Mouse (Mus musculus) testis, adult 2 months (tissue): ENCODE measurements around the gene Lrrc66. TPM values are rescaled to one million over a fixed set of nuclear protein-coding genes. Genes with fewer than 3 reads are reported as not detected.
"Not testable (repeated sequence)": the region's sequence is repeated elsewhere in the genome, so short reads cannot be mapped to it uniquely, and the experiment has no call there.

Experiments
- H3K27ac ChIP-seq: fragments of 200-500 bp; 2 replicates; pipeline ENCODE4 v1.5.1; 2012; ENCODE audit warnings: low read depth, low read length; ENCODE audit not compliant: control insufficient read depth, insufficient read depth
- H3K27me3 ChIP-seq: fragments of 200-500 bp; 2 replicates; pipeline ENCODE4 v1.6.1; 2012; ENCODE audit warnings: mild to moderate bottlenecking, low read length, moderate library complexity; ENCODE audit not compliant: control insufficient read depth, insufficient read depth
- H3K36me3 ChIP-seq: fragments of 200-500 bp; 2 replicates; pipeline ENCODE4 v1.6.1; 2012; ENCODE audit warnings: mild to moderate bottlenecking, low read length; ENCODE audit not compliant: control insufficient read depth, insufficient read depth
- H3K4me1 ChIP-seq: fragments of 200-500 bp; 2 replicates; pipeline ENCODE4 v1.6.1; 2012; ENCODE audit warnings: low read length; ENCODE audit not compliant: control insufficient read depth, insufficient read depth
- H3K4me3 ChIP-seq: fragments of 200-500 bp; 2 replicates; pipeline ENCODE4 v1.5.1; 2012; ENCODE audit warnings: low read depth, mild to moderate bottlenecking, low read length, moderate library complexity, mixed read lengths; ENCODE audit not compliant: control insufficient read depth
- CTCF ChIP-seq: fragments of 200-500 bp; IDR thresholded peaks from 2 replicates; pipeline ENCODE4 v1.5.1; 2012; ENCODE audit warnings: low read depth, mild to moderate bottlenecking, inconsistent platforms, low read length, moderate library complexity; ENCODE audit not compliant: control insufficient read depth, insufficient read depth, insufficient replicate concordance
- POLR2A ChIP-seq: fragments of 200-500 bp; IDR thresholded peaks from 2 replicates; pipeline ENCODE4 v1.6.1; 2012; ENCODE audit warnings: low read depth, mild to moderate bottlenecking, inconsistent platforms, low read length, moderate library complexity; ENCODE audit not compliant: control insufficient read depth
- polyA plus RNA-seq: library from polyadenylated mRNA; depleted of rRNA; stranded (reverse); fragments of >200 nt; gene quantifications from 2 replicates; pipeline ENCODE4 v1.2.3, GENCODE M21; 2012

The Lrrc66 gene
- polyA plus RNA-seq, 1 experiment = 1.7 TPM

GRCm38 (mm10) chr5:73586597-73586996, 45.7 kb downstream of the Lrrc66 start:
- H3K36me3 ChIP-seq = no peaks in the 10 kb centered on the region
- H3K4me1 ChIP-seq = no peaks in the 10 kb centered on the region
- no peak overlapping the region for H3K4me3 ChIP-seq
- H3K27ac ChIP-seq = no peak overlapping the region
- TF ChIP-seq POLR2A (no peak), CTCF (no peak)
- no peaks in the 10 kb centered on the region for H3K27me3 ChIP-seq

- no peak overlapping the region for H3K4me3 ChIP-seq
- no peak for TF ChIP-seq POLR2A
- TF ChIP-seq CTCF = no peak
- no peaks in the 10 kb centered on the region for H3K4me1 ChIP-seq
- H3K27me3 ChIP-seq = no peaks in the 10 kb centered on the region
- H3K27ac ChIP-seq = no peak overlapping the region
- H3K36me3 ChIP-seq = no peaks in the 10 kb centered on the region
Observed at GRCm38 (mm10) chr5:73585212-73586115, 46.9 kb downstream of the Lrrc66 start.

- H3K36me3 ChIP-seq, H3K4me1 ChIP-seq, H3K27me3 ChIP-seq, H3K27ac ChIP-seq, H3K4me3 ChIP-seq: not testable (repeated sequence)
Observed at GRCm38 (mm10) chr5:73584011-73584410, 48.3 kb downstream of the Lrrc66 start.

GRCm38 (mm10) chr5:73578131-73578530, 54.2 kb downstream of the Lrrc66 start:
- Histone ChIP-seq H3K27me3 (no peaks in the 10 kb centered on the region), H3K4me3 (no peak overlapping the region), H3K36me3 (no peaks in the 10 kb centered on the region), H3K27ac (no peak overlapping the region), H3K4me1 (no peaks in the 10 kb centered on the region)
- TF ChIP-seq POLR2A (no peak), CTCF (no peak)

- no peaks in the 10 kb centered on the region for H3K27me3 ChIP-seq
- H3K4me1 ChIP-seq = no peaks in the 10 kb centered on the region
- H3K4me3 ChIP-seq = no peak overlapping the region
- no peak overlapping the region for H3K27ac ChIP-seq
- no peak for TF ChIP-seq POLR2A
- TF ChIP-seq CTCF = no peak
- H3K36me3 ChIP-seq = no peaks in the 10 kb centered on the region
Observed at GRCm38 (mm10) chr5:73576708-73577107, 55.6 kb downstream of the Lrrc66 start.

- Histone ChIP-seq H3K27me3 (no peaks in the 10 kb centered on the region), H3K27ac (no peak overlapping the region), H3K36me3 (no peaks in the 10 kb centered on the region), H3K4me3 (no peak overlapping the region), H3K4me1 (no peaks in the 10 kb centered on the region)
- TF ChIP-seq POLR2A (no peak), CTCF (no peak)
Observed at GRCm38 (mm10) chr5:73574616-73575015, 57.7 kb downstream of the Lrrc66 start.

GRCm38 (mm10) chr5:73573789-73574188, 58.5 kb downstream of the Lrrc66 start:
- TF ChIP-seq CTCF = no peak
- TF ChIP-seq POLR2A = no peak
- Histone ChIP-seq H3K27me3 (no peaks in the 10 kb centered on the region), H3K4me3 (no peak overlapping the region), H3K36me3 (no peaks in the 10 kb centered on the region), H3K4me1 (no peaks in the 10 kb centered on the region), H3K27ac (no peak overlapping the region)

- Histone ChIP-seq H3K27ac (no peak overlapping the region), H3K4me3 (no peak overlapping the region), H3K4me1 (no peaks in the 10 kb centered on the region), H3K27me3 (no peaks in the 10 kb centered on the region), H3K36me3 (no peaks in the 10 kb centered on the region)
- no peak for TF ChIP-seq POLR2A
- TF ChIP-seq CTCF = no peak
Observed at GRCm38 (mm10) chr5:73572846-73573245, 59.5 kb downstream of the Lrrc66 start.
